Mouse (Mus musculus) MEL (cell line): ENCODE measurements around the gene 4930467E23Rik.
"Not testable (repeated sequence)": the region's sequence is repeated elsewhere in the genome, so short reads cannot be mapped to it uniquely, and the experiment has no call there.

Experiments used
- CHD2 ChIP-seq: IDR thresholded peaks from 2 replicates; pipeline ENCODE4 v1.6.1; 2011; ENCODE audit warnings: low read length, improper control_type of control experiment
- CTCF ChIP-seq, 3 experiments: IDR thresholded peaks in 2 of 3; conservative IDR thresholded peaks in 1 of 3; 2 replicates each; pipeline ENCODE4 v1.5.1; 2011 to 2012; ENCODE audit warnings: low read length in 3 of 3, low read depth in 2 of 3, mild to moderate bottlenecking in 2 of 3, improper control_type of control experiment in 1 of 3, inconsistent platforms in 1 of 3, mixed read lengths in 1 of 3, moderate library complexity in 1 of 3; ENCODE audit not compliant: control insufficient read depth in 1 of 3, insufficient read depth in 1 of 3, poor library complexity in 1 of 3, severe bottlenecking in 1 of 3
- GATA1 ChIP-seq: IDR thresholded peaks from 2 replicates; pipeline ENCODE4 v1.6.1; 2011; ENCODE audit warnings: low read depth, low read length, improper control_type of control experiment
- MAFK ChIP-seq: IDR thresholded peaks from 2 replicates; pipeline ENCODE4 v1.6.1; 2011; ENCODE audit warnings: low read depth, mild to moderate bottlenecking, low read length, improper control_type of control experiment, borderline replicate concordance
- MEF2A ChIP-seq: IDR thresholded peaks from 2 replicates; pipeline ENCODE4 v1.6.1; 2014; ENCODE audit warnings: low read depth, mild to moderate bottlenecking, inconsistent platforms, low read length, improper control_type of control experiment; ENCODE audit not compliant: poor library complexity, insufficient replicate concordance, severe bottlenecking; ENCODE audit errors: extremely low read depth
- POLR2A ChIP-seq, 2 experiments: IDR thresholded peaks; 2 replicates each; pipeline ENCODE4 v1.6.1; 2011 to 2012; ENCODE audit warnings: low read length in 2 of 2, mild to moderate bottlenecking in 2 of 2, control low read depth in 1 of 2, improper control_type of control experiment in 1 of 2, low read depth in 1 of 2, moderate library complexity in 1 of 2; ENCODE audit not compliant: control insufficient read depth in 1 of 2, insufficient read depth in 1 of 2, poor library complexity in 1 of 2
- POLR2AphosphoS2 ChIP-seq: IDR thresholded peaks from 2 replicates; pipeline ENCODE4 v1.6.1; 2011; ENCODE audit warnings: low read length, improper control_type of control experiment
- UBTF ChIP-seq: IDR thresholded peaks from 2 replicates; pipeline ENCODE4 v1.6.1; 2012; ENCODE audit warnings: low read depth, mild to moderate bottlenecking, inconsistent platforms, low read length, improper control_type of control experiment, moderate library complexity, borderline replicate concordance; ENCODE audit not compliant: insufficient read depth
- USF2 ChIP-seq, 2 experiments: IDR thresholded peaks; 2 replicates each; pipeline ENCODE4 v1.6.1; 2011 to 2012; ENCODE audit warnings: improper control_type of control experiment in 2 of 2, low read length in 2 of 2, borderline replicate concordance in 1 of 2, inconsistent platforms in 1 of 2, low read depth in 1 of 2, mild to moderate bottlenecking in 1 of 2; ENCODE audit not compliant: insufficient read depth in 1 of 2

- not testable (repeated sequence) for TF ChIP-seq POLR2AphosphoS2; MEF2A; CTCF (IDR thresholded peaks at IDR 0.05 in 2 of 3, conservative IDR thresholded peaks at IDR 0.05 in 1 of 3; ENCODE audit: control insufficient read depth in 1 of 3, insufficient read depth in 1 of 3, low read depth in 2 of 3, low read length in 3 of 3, poor library complexity in 1 of 3, severe bottlenecking in 1 of 3); CHD2; GATA1; UBTF; MAFK; POLR2A (IDR thresholded peaks at IDR 0.05; ENCODE audit: control insufficient read depth in 1 of 2, insufficient read depth in 1 of 2, low read depth in 1 of 2, low read length in 2 of 2, poor library complexity in 1 of 2); USF2 (IDR thresholded peaks at IDR 0.05; ENCODE audit: borderline replicate concordance in 1 of 2, insufficient read depth in 1 of 2, low read depth in 1 of 2, low read length in 2 of 2)
Measured at GRCm38 (mm10) chr8:19711171-19711860, 18.1 kb upstream of the 4930467E23Rik start.
